Mouse (Mus musculus) C2C12 (cell line): ENCODE results near the gene Tet2.

ENCODE experiments used
- CTCF ChIP-seq: IDR thresholded peaks from one replicate; pipeline ENCODE4 v1.5.1; 2011; ENCODE audit not compliant: control insufficient read depth, insufficient read depth, insufficient read length
- FOSL1 ChIP-seq: IDR thresholded peaks from one replicate; pipeline ENCODE4 v1.8.0; 2011; ENCODE audit warnings: mild to moderate bottlenecking, low read length; ENCODE audit not compliant: poor library complexity, insufficient read depth, severe bottlenecking
- MYOD1 ChIP-seq: IDR thresholded peaks from one replicate; pipeline ENCODE4 v1.6.1; 2011; ENCODE audit warnings: low read depth; ENCODE audit not compliant: control insufficient read depth, insufficient read length
- USF1 ChIP-seq: IDR thresholded peaks from one replicate; pipeline ENCODE4 v1.6.1; 2011; ENCODE audit warnings: low read depth, mild to moderate bottlenecking, control low read depth, moderate library complexity

- TF ChIP-seq CTCF (no peak), MYOD1 (no peak), FOSL1 (no peak), USF1 (no peak)
Measured at GRCm38 (mm10) chr3:133530664-133531063, 14.3 kb downstream of the Tet2 start.
